Mouse (Mus musculus) forebrain, embryonic 11.5 days (tissue): ENCODE data around the gene Wbp11. TPM values are rescaled to one million over a fixed set of nuclear protein-coding genes. Genes with fewer than 3 reads are reported as not detected.

Experiments
- ATAC-seq: fragments of 200-750 bp; cut with Nextera tagmentation; replicated peaks from 2 replicates; pipeline ENCODE4 v1.8.0; 2017; ENCODE audit warnings: moderate TSS enrichment; ENCODE audit not compliant: low FRiP score
- DNase-seq: peaks from one replicate; pipeline ENCODE4 v3.0.0-alpha.2; 2017; ENCODE audit warnings: low spot score
- H3K27ac ChIP-seq: fragments of 300-500 bp; sonication (generic); 2 replicates; pipeline ENCODE4 v1.5.1; 2014; ENCODE audit warnings: low read depth, low read length
- H3K27me3 ChIP-seq: fragments of 300-500 bp; sonication (generic); 2 replicates; pipeline ENCODE4 v1.6.1; 2014; ENCODE audit warnings: mild to moderate bottlenecking, low read length, mixed read lengths; ENCODE audit not compliant: control insufficient read depth, insufficient read depth
- H3K36me3 ChIP-seq: fragments of 300-500 bp; sonication (generic); 2 replicates; pipeline ENCODE4 v1.6.1; 2014; ENCODE audit warnings: mild to moderate bottlenecking, low read length, moderate library complexity, mixed read lengths; ENCODE audit not compliant: control insufficient read depth, insufficient read depth
- H3K4me1 ChIP-seq: fragments of 300-500 bp; sonication (generic); replicated peaks from 2 replicates; pipeline ENCODE4 v1.6.1; 2014; ENCODE audit warnings: low read length, mixed read lengths; ENCODE audit not compliant: control insufficient read depth, insufficient read depth
- H3K4me2 ChIP-seq: fragments of 300-500 bp; sonication (generic); 2 replicates; pipeline ENCODE4 v1.6.1; 2014; ENCODE audit warnings: low read depth, mild to moderate bottlenecking, low read length, moderate library complexity, mixed read lengths; ENCODE audit not compliant: severe bottlenecking
- H3K4me3 ChIP-seq: fragments of 300-500 bp; sonication (generic); 2 replicates; pipeline ENCODE4 v1.5.1; 2014; ENCODE audit warnings: low read depth, low read length
- H3K9ac ChIP-seq: fragments of 300-500 bp; sonication (generic); 2 replicates; pipeline ENCODE4 v1.6.1; 2014; ENCODE audit warnings: low read length
- H3K9me3 ChIP-seq: fragments of 300-500 bp; sonication (generic); 2 replicates; pipeline ENCODE4 v1.6.1; 2016; ENCODE audit warnings: low read length, mixed read lengths; ENCODE audit not compliant: control insufficient read depth
- WGBS: fragments of 180-500 bp; shearing (Covaris S2); extraction: QIAGEN DNeasy Blood & Tissue Kit; methylation state at CpG from one replicate; pipeline ENCODE4 v1.1.7; 2014; 5-methylcytosine and 5-hydroxymethylcytosine counted together
- polyA plus RNA-seq: library from polyadenylated mRNA; unstranded; fragments of >200 nt; fragmentation: Nextera tagmentation; extraction: Ambion mirVana; gene quantifications from 2 replicates; pipeline ENCODE4 v1.2.1, GENCODE M21; 2014

Wbp11 gene
- polyA plus RNA-seq, 1 experiment from 2014 or later = 191 TPM

GRCm38 (mm10) chr6:136847790-136848189, 19.8 kb upstream of the Wbp11 start:
- H3K27me3 ChIP-seq = no peaks in the 10 kb centered on the region
- no peaks in the 10 kb centered on the region for H3K4me1 ChIP-seq
- H3K4me3 ChIP-seq = no peak overlapping the region
- ATAC-seq (no peak), DNase-seq (peak; percentile 70)
- WGBS = 21% methylated on average over 2 of the region's 2 CpGs
- no peak overlapping the region for H3K4me2 ChIP-seq
- no peaks in the 10 kb centered on the region for H3K36me3 ChIP-seq
- H3K9me3 ChIP-seq = no peaks in the 10 kb centered on the region
- H3K9ac ChIP-seq = no peak overlapping the region
- no peak overlapping the region for H3K27ac ChIP-seq

- Histone ChIP-seq H3K27me3 (no peaks in the 10 kb centered on the region), H3K4me1 (no peaks in the 10 kb centered on the region), H3K9me3 (no peaks in the 10 kb centered on the region), H3K36me3 (no peaks in the 10 kb centered on the region), H3K27ac (no peak overlapping the region), H3K9ac (no peak overlapping the region), H3K4me3 (no peak overlapping the region), H3K4me2 (no peak overlapping the region)
- WGBS = 87% methylated on average over 3 of the region's 3 CpGs
- ATAC-seq = no peak
- no peak for DNase-seq
Measured at GRCm38 (mm10) chr6:136847267-136847666, 19.2 kb upstream of the Wbp11 start.

- no peak overlapping the region for H3K4me2 ChIP-seq
- H3K27ac ChIP-seq = no peak overlapping the region
- H3K4me3 ChIP-seq = no peak overlapping the region
- WGBS = 71% methylated on average over 5 of the region's 5 CpGs
- no peaks in the 10 kb centered on the region for H3K9me3 ChIP-seq
- DNase-seq = no peak
- H3K27me3 ChIP-seq = no peaks in the 10 kb centered on the region
- H3K36me3 ChIP-seq = no peaks in the 10 kb centered on the region
- no peak overlapping the region for H3K9ac ChIP-seq
- ATAC-seq = no peak
- H3K4me1 ChIP-seq = no peaks in the 10 kb centered on the region
Measured at GRCm38 (mm10) chr6:136845706-136846480, 17.9 kb upstream of the Wbp11 start.

GRCm38 (mm10) chr6:136844903-136845302, 16.9 kb upstream of the Wbp11 start:
- Histone ChIP-seq H3K4me1 (no peaks in the 10 kb centered on the region), H3K4me3 (no peak overlapping the region), H3K4me2 (no peak overlapping the region), H3K27ac (no peak overlapping the region), H3K9me3 (no peaks in the 10 kb centered on the region), H3K27me3 (no peaks in the 10 kb centered on the region), H3K36me3 (no peaks in the 10 kb centered on the region), H3K9ac (no peak overlapping the region)
- 58% methylated on average over 2 of the region's 2 CpGs for WGBS
- DNase-seq (no peak), ATAC-seq (no peak)

- H3K9ac ChIP-seq = no peak overlapping the region
- H3K4me2 ChIP-seq = no peak overlapping the region
- no peak for DNase-seq
- no peaks in the 10 kb centered on the region for H3K4me1 ChIP-seq
- no peak overlapping the region for H3K27ac ChIP-seq
- H3K36me3 ChIP-seq = no peaks in the 10 kb centered on the region
- ATAC-seq = no peak
- H3K9me3 ChIP-seq = no peaks in the 10 kb centered on the region
- no peaks in the 10 kb centered on the region for H3K27me3 ChIP-seq
- H3K4me3 ChIP-seq = no peak overlapping the region
- WGBS = 81% methylated on average over 3 of the region's 3 CpGs
Measured at GRCm38 (mm10) chr6:136837323-136837722, 9.3 kb upstream of the Wbp11 start.

- no peaks in the 10 kb centered on the region for H3K27me3 ChIP-seq
- H3K27ac ChIP-seq = no peak within 1 kb of the TSS
- no peak within 1 kb of the TSS for H3K9ac ChIP-seq
- 67% methylated on average over 4 of the region's 4 CpGs for WGBS
- DNase-seq (no peak), ATAC-seq (no peak)
- H3K4me2 ChIP-seq = no peak within 1 kb of the TSS
- H3K4me1 ChIP-seq = no peaks in the 10 kb centered on the region
- no peaks in the 10 kb centered on the region for H3K9me3 ChIP-seq
- H3K4me3 ChIP-seq = no peak within 1 kb of the TSS
- H3K36me3 ChIP-seq = no peaks in the 10 kb centered on the region
Measured at GRCm38 (mm10) chr6:136835352-136835751, 7.3 kb upstream of the Wbp11 start, which contains the start of gene Smco3. TSS of gene Smco3 (minus strand) at chr6:136835452.

- no peaks in the 10 kb centered on the region for H3K36me3 ChIP-seq
- H3K4me1 ChIP-seq = no peaks in the 10 kb centered on the region; the same call in 1 of the 2 replicates
- no peaks in the 10 kb centered on the region for H3K27me3 ChIP-seq
- no peak overlapping the region for H3K4me2 ChIP-seq
- no peaks in the 10 kb centered on the region for H3K9me3 ChIP-seq
- H3K4me3 ChIP-seq = no peak overlapping the region
- ATAC-seq = no peak
- DNase-seq = no peak
- WGBS = 77% methylated on average over 5 of the region's 5 CpGs
- no peak overlapping the region for H3K9ac ChIP-seq
- H3K27ac ChIP-seq = no peak overlapping the region
Measured at GRCm38 (mm10) chr6:136831712-136832111, 3.7 kb upstream of the Wbp11 start.

- no peak for ATAC-seq
- 35% methylated on average over 4 of the region's 4 CpGs for WGBS
Measured at GRCm38 (mm10) chr6:136828681-136829080, 648 bp upstream of the Wbp11 start.

GRCm38 (mm10) chr6:136827516-136827880, 535 bp downstream of the Wbp11 start, which contains the start of gene BC049715:
TSS of gene BC049715 (plus strand) at chr6:136827626.
- H3K36me3 ChIP-seq = no peaks in the 10 kb centered on the region; the same call in 1 of the 2 replicates
- peak within 1 kb of the TSS; percentile 96 for H3K4me3 ChIP-seq
- H3K4me2 ChIP-seq = peak within 1 kb of the TSS; percentile 75
- H3K9me3 ChIP-seq = no peaks in the 10 kb centered on the region
- no peaks in the 10 kb centered on the region for H3K27me3 ChIP-seq
- no peaks in the 10 kb centered on the region; the same call in 1 of the 2 replicates for H3K4me1 ChIP-seq
- DNase-seq (no peak), ATAC-seq (no peak)
- under 1% methylated on average over 34 of the region's 34 CpGs for WGBS
- 0 out of 2 replicates have a peak within 1 kb of the TSS, but pooled peaks have one; percentile 53 for H3K27ac ChIP-seq
- H3K9ac ChIP-seq = peak within 1 kb of the TSS; percentile 98

More at GRCm38 (mm10) chr6:136828681-136829080, 648 bp upstream of the Wbp11 start:
- H3K9ac ChIP-seq = peak overlapping the region; percentile 31; the same call in 1 of the 2 replicates
- no peaks in the 10 kb centered on the region for H3K9me3 ChIP-seq
- DNase-seq = no peak
- H3K36me3 ChIP-seq = no peaks in the 10 kb centered on the region; the same call in 1 of the 2 replicates
- peak overlapping the region; percentile 96 for H3K4me3 ChIP-seq
- peak overlapping the region; percentile 43 for H3K4me2 ChIP-seq
- H3K27me3 ChIP-seq = no peaks in the 10 kb centered on the region
- no peak overlapping the region for H3K27ac ChIP-seq
- H3K4me1 ChIP-seq = no peaks in the 10 kb centered on the region; the same call in 1 of the 2 replicates
